Mouse (Mus musculus) spleen, adult 2 months (tissue): ENCODE measurements around the gene Kit.

Experiments used
- CTCF ChIP-seq: fragments of 200-500 bp; IDR thresholded peaks from 2 replicates; pipeline ENCODE4 v1.5.1; 2011; ENCODE audit warnings: mild to moderate bottlenecking, inconsistent platforms; ENCODE audit not compliant: insufficient read depth, insufficient read length, insufficient replicate concordance; ENCODE audit errors: extremely low read depth
- POLR2A ChIP-seq: fragments of 200-500 bp; IDR thresholded peaks from 2 replicates; pipeline ENCODE4 v1.6.1; 2011; ENCODE audit warnings: low read depth, low read length, inconsistent platforms

GRCm38 (mm10) chr5:75658575-75658974, 83.9 kb downstream of the Kit start:
- TF ChIP-seq CTCF (no peak), POLR2A (no peak)
